Mouse (Mus musculus): ENCODE measurements around the gene Ambra1.
A peak's percentile ranks its signal among the peaks of the same experiment; 100 is the strongest.

Ambra1 gene

GRCm38 (mm10) chr2:91959544-91960410 lies 229.8 kb downstream of the Ambra1 start:
- DNase-seq (ENCODE audit: low spot score in 2 of 2), result no peak

DNA sequence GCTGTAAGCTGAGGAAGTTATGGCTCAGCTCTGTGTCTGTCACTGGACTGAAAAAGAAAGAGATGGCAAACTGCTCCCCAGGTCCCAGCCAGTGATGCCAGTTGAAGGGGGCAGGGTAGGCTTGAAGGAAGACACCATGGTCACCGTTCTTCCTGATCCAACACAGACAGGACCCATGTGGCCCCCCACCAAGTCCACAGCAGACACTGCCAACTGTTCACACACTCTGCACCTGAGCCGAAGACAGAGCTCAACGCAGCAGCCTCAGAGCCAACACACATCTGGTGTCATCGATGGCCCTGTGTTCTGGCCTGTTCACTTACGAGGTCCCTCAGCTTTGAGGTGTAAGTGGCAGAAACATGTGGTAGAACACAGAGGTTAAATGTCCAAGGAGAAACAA lies 230.5 kb downstream of the Ambra1 start:
- no peak for DNase-seq (ENCODE audit: low spot score in 2 of 2)

DNA sequence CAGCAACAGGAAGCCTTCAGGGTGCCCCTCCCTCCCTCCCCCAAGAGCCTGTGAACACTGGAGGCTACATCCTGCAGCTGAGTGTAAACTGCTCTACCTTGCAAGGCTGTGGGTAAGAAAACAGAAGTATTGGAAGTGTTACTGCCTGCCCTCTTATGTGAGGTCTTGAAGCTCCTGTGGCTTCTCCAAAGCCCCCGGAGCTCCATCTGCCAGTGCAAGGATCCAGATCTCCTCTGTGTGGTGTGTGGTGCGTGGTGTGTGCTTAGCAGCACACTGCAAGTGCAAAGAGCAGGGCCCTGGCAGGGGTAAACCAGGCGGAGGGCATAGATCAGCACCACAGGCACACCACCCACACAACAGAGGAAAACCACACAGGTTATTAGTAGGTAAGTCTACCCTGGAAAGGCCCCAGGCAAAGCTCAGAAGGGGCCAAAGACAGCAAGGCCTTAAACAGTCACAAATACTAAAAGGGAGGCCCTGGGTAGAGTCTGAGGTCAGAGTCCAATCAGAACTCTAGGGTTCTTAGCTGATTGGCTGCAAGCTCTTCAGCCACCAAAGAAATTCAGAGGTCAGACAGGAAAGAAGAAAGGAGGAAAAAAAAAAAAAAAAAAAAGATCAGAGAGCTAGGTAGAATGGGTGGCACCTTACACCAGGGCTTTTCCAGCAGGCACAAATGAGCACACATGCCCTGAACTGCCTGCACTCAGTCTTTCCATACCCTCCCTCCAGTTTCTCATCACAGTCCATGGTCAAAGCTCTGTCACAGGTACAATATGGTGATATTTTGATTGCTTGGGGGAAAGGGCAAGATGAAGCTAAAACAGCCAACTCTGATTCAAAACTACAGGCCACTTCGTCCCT lies 232.2 kb downstream of the Ambra1 start:
- DNase-seq (ENCODE audit: low spot score in 2 of 2), result peak; percentile 60 to 61

GRCm38 (mm10) chr2:91962864-91963401 lies 233.0 kb downstream of the Ambra1 start:
- DNase-seq (ENCODE audit: low spot score in 2 of 2), result peak in 1 of 2 experiments; percentile 27

DNA sequence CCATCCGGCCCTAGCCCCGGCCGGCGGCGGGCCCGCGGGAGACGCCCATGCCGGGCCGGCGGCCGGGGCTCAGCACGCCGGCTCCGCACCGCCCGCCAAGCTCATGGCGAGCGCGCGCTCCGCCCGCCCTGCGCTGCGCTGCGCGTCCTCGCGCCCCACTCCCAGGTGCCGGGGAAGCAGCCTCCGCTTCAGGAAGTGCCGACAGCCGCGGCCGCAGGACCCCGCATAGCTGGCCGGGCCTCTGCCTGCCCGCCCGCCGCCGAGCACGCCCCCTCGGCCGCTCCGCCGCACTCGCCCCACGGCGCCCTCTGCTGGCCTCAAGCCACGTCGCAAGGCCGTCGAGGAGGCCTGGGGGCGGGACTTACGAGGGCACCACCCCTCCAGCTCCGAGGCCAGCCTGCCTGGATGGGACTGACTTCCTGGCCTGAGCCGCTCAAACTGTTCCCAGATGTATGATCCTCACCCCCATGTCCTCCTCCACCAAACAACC lies 233.6 kb downstream of the Ambra1 start:
- peak; percentile 91 to 95 for DNase-seq (ENCODE audit: low spot score in 2 of 2)

GRCm38 (mm10) chr2:91964610-91965204 lies 234.8 kb downstream of the Ambra1 start:
- no peak for DNase-seq (ENCODE audit: low spot score in 2 of 2)

DNA sequence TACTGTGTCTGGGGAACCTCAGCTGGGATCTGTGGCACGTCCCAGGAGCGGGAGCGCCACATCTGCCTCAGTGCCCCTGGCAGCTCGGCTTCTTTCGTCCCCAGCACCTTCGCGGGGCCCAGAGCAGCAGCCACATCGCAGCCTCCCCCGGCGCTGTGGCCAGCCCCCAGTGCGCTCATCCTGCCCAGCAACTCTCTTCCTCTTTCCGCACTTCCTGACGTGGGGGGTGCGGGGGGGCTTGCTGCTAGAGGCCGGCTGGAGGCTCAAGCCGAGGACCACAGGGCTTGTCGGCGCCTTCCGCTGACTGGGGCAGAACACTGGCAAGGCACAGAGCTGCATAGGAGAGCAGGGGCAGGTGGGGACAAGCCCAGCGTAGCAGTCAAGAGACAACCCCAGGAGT lies 235.5 kb downstream of the Ambra1 start:
- DNase-seq (ENCODE audit: low spot score in 2 of 2), result peak; percentile 85

GRCm38 (mm10) chr2:91966367-91966766 lies 236.4 kb downstream of the Ambra1 start:
- DNase-seq (ENCODE audit: low spot score in 2 of 2), result no peak

DNA sequence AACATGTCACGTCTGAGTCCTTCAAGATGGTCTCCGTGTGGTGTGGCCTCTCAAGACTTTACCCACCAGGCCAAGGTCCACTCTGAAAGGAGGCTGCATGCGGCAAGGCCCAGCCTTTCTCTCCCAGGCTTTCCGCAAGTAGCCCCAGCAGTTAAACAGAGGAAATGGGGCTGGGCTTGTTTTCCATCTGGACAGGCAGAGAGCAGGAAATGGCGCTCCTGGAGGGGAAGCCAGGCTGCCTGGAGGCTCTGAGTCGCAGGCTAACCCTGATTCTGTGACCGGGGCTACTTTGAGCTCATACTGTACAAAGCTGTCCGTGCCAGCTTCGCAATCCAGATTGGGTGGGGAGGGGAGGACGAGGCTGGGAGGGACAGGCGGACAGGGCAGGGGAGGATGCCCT lies 238.0 kb downstream of the Ambra1 start:
- DNase-seq (ENCODE audit: low spot score in 2 of 2), result no peak

All from spleen, postnatal 36 days (tissue).